Mouse (Mus musculus) c-Kit-positive CD71-positive TER-119-negative erythroid progenitor cells, embryonic 14.5 days (primary cell): ENCODE results near the gene Gm3402.
"Not testable (repeated sequence)": the region's sequence is repeated elsewhere in the genome, so short reads cannot be mapped to it uniquely, and the experiment has no call there.

ENCODE experiments used
- DNase-seq: peaks from one replicate; pipeline ENCODE4 v3.0.0-alpha.2; 2013; ENCODE audit warnings: low read depth

The Gm3402 gene

GRCm38 (mm10) chr5:146513823-146514222 is at the start of gene Gm3402:
Gene Gm3402, plus strand, starts transcription at chr5:146514123.
- DNase-seq: not testable (repeated sequence)

- DNase-seq: no peak
Observed at GRCm38 (mm10) chr5:146466663-146467062, 47.3 kb upstream of the Gm3402 start.

- no peak for DNase-seq
Observed at GRCm38 (mm10) chr5:146468311-146468710, 45.6 kb upstream of the Gm3402 start.

- no peak for DNase-seq
Observed at GRCm38 (mm10) chr5:146470821-146471220, 43.1 kb upstream of the Gm3402 start.

GRCm38 (mm10) chr5:146471311-146471710 is 42.6 kb upstream of the Gm3402 start:
- DNase-seq: no peak

GRCm38 (mm10) chr5:146471821-146472220 is 42.1 kb upstream of the Gm3402 start:
- no peak for DNase-seq

- DNase-seq: peak; percentile 24
Observed at GRCm38 (mm10) chr5:146479564-146479963, 34.4 kb upstream of the Gm3402 start.

GRCm38 (mm10) chr5:146481665-146482064 is 32.3 kb upstream of the Gm3402 start, which contains the start of gene Gm6408:
Gene Gm6408, plus strand, starts transcription at chr5:146481965.
- DNase-seq: not testable (repeated sequence)

GRCm38 (mm10) chr5:146488959-146489358 is 25.0 kb upstream of the Gm3402 start:
- DNase-seq: not testable (repeated sequence)

GRCm38 (mm10) chr5:146491063-146491462 is 22.9 kb upstream of the Gm3402 start, which contains the start of gene Gm6370:
Gene Gm6370, plus strand, starts transcription at chr5:146491363.
- not testable (repeated sequence) for DNase-seq

- DNase-seq: not testable (repeated sequence)
Observed at GRCm38 (mm10) chr5:146502099-146502498, 11.8 kb upstream of the Gm3402 start, which contains the start of gene 4930449I24Rik. Gene 4930449I24Rik, plus strand, starts transcription at chr5:146502399.

- DNase-seq: not testable (repeated sequence)
Observed at GRCm38 (mm10) chr5:146525501-146525900, 11.6 kb downstream of the Gm3402 start, which contains the start of gene Gm3404. Gene Gm3404, plus strand, starts transcription at chr5:146525801.

DNA sequence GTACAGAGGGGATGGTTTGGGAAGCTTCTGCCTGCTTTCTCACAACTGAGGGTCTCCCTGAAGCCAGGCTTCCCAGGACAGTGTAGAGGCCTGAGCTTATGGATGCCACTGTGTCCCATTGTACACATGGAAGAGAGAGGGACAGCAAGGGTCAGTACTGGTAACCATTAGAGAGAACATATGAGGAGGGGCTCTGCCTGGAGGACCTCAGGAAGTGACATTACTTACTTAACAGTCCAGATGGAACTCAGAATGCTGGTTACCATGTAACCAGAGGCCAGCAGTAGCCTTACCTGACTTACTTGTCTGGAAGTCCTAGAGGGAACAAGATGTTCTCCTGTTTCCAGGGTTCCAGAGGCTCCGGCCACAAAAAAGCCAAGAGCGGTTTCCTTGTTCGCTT is 23.4 kb downstream of the Gm3402 start, which contains the start of gene Gm3409:
Gm3409 (plus strand) TSS at position 301 of the 400 bp plus-strand sequence.
- not testable (repeated sequence) for DNase-seq

DNA sequence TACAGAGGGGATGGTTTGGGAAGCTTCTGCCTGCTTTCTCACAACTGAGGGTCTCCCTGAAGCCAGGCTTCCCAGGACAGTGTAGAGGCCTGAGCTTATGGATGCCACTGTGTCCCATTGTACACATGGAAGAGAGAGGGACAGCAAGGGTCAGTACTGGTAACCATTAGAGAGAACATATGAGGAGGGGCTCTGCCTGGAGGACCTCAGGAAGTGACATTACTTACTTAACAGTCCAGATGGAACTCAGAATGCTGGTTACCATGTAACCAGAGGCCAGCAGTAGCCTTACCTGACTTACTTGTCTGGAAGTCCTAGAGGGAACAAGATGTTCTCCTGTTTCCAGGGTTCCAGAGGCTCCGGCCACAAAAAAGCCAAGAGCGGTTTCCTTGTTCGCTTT is 41.9 kb downstream of the Gm3402 start, which contains the start of gene Gm3415:
Gm3415 (plus strand) TSS at position 301 of the 400 bp plus-strand sequence.
- DNase-seq: not testable (repeated sequence)

DNA sequence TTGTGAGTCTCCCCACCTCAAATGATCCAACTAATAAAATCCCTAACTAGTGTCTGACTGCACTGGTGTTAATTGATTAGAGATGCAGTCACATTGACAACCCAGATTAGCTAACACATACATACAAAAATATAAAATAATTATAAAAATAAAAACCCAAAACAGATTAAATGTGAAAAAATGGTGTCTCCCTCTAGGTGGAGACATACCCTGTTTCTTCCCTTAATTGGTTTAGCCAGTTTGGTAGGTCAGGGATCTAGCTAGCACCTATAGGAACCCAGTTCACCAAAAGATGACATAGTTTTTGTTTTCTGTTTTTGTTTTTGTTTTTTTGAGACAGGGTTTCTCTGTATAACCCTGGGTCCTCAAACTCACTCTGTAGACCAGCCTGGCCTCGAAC is 50.3 kb downstream of the Gm3402 start:
- DNase-seq: no peak
